Mouse (Mus musculus): ENCODE results near the gene Ssbp3. TPM values are rescaled to one million over a fixed set of nuclear protein-coding genes. Genes with fewer than 3 reads are reported as not detected.

Gene Ssbp3
- polyA plus RNA-seq, 1 experiment: 145 TPM

GRCm38 (mm10) chr4:106996305-106997076 lies 86.0 kb downstream of the Ssbp3 start:
- no peak for TF ChIP-seq CTCF (IDR thresholded peaks at IDR 0.05; ENCODE audit: borderline replicate concordance, insufficient read depth, low read length)
- no peak for TF ChIP-seq POLR2A (IDR thresholded peaks at IDR 0.05; ENCODE audit: low read depth, low read length)
- no peak overlapping the region for H3K27ac ChIP-seq (ENCODE audit: insufficient read depth, low read length)
- H3K4me3 ChIP-seq (ENCODE audit: insufficient read depth, low read length): no peak overlapping the region
- 0 out of 2 replicates have a peak, but pooled peaks cover 3% of the 10 kb centered on the region for H3K4me1 ChIP-seq (ENCODE audit: control insufficient read depth, insufficient read depth, low read length)

- TF ChIP-seq POLR2A (IDR thresholded peaks at IDR 0.05; ENCODE audit: low read depth, low read length): no peak
- TF ChIP-seq CTCF (IDR thresholded peaks at IDR 0.05; ENCODE audit: borderline replicate concordance, insufficient read depth, low read length): no peak
- H3K27ac ChIP-seq (ENCODE audit: insufficient read depth, low read length): no peak overlapping the region
- no peak overlapping the region for H3K4me3 ChIP-seq (ENCODE audit: insufficient read depth, low read length)
- no peaks in the 10 kb centered on the region for H3K4me1 ChIP-seq (ENCODE audit: control insufficient read depth, insufficient read depth, low read length)
Measured at GRCm38 (mm10) chr4:107001259-107001810, 90.8 kb downstream of the Ssbp3 start.

GRCm38 (mm10) chr4:107001916-107002488 lies 91.5 kb downstream of the Ssbp3 start:
- TF ChIP-seq POLR2A (IDR thresholded peaks at IDR 0.05; ENCODE audit: low read depth, low read length) (no peak), CTCF (IDR thresholded peaks at IDR 0.05; ENCODE audit: borderline replicate concordance, insufficient read depth, low read length) (no peak)
- Histone ChIP-seq H3K4me1 (ENCODE audit: control insufficient read depth, insufficient read depth, low read length) (no peaks in the 10 kb centered on the region), H3K27ac (ENCODE audit: insufficient read depth, low read length) (no peak overlapping the region), H3K4me3 (ENCODE audit: insufficient read depth, low read length) (no peak overlapping the region)

- no peak overlapping the region for H3K27ac ChIP-seq (ENCODE audit: insufficient read depth, low read length)
- TF ChIP-seq POLR2A (IDR thresholded peaks at IDR 0.05; ENCODE audit: low read depth, low read length): no peak
- no peak for TF ChIP-seq CTCF (IDR thresholded peaks at IDR 0.05; ENCODE audit: borderline replicate concordance, insufficient read depth, low read length)
- no peak overlapping the region for H3K4me3 ChIP-seq (ENCODE audit: insufficient read depth, low read length)
- H3K4me1 ChIP-seq (ENCODE audit: control insufficient read depth, insufficient read depth, low read length): no peaks in the 10 kb centered on the region
Measured at GRCm38 (mm10) chr4:107002517-107003165, 92.1 kb downstream of the Ssbp3 start.

- Histone ChIP-seq H3K4me1 (ENCODE audit: control insufficient read depth, insufficient read depth, low read length) (no peaks in the 10 kb centered on the region), H3K4me3 (ENCODE audit: insufficient read depth, low read length) (no peak overlapping the region), H3K27ac (ENCODE audit: insufficient read depth, low read length) (no peak overlapping the region)
- TF ChIP-seq CTCF (IDR thresholded peaks at IDR 0.05; ENCODE audit: borderline replicate concordance, insufficient read depth, low read length) (no peak), POLR2A (IDR thresholded peaks at IDR 0.05; ENCODE audit: low read depth, low read length) (no peak)
Measured at GRCm38 (mm10) chr4:107003199-107003598, 92.7 kb downstream of the Ssbp3 start.

GRCm38 (mm10) chr4:107003786-107004185 lies 93.3 kb downstream of the Ssbp3 start:
- Histone ChIP-seq H3K4me1 (ENCODE audit: control insufficient read depth, insufficient read depth, low read length) (no peaks in the 10 kb centered on the region), H3K4me3 (ENCODE audit: insufficient read depth, low read length) (no peak overlapping the region), H3K27ac (ENCODE audit: insufficient read depth, low read length) (no peak overlapping the region)
- no peak for TF ChIP-seq CTCF (IDR thresholded peaks at IDR 0.05; ENCODE audit: borderline replicate concordance, insufficient read depth, low read length)
- TF ChIP-seq POLR2A (IDR thresholded peaks at IDR 0.05; ENCODE audit: low read depth, low read length): no peak

GRCm38 (mm10) chr4:107004346-107004745 lies 93.8 kb downstream of the Ssbp3 start:
- H3K4me1 ChIP-seq (ENCODE audit: control insufficient read depth, insufficient read depth, low read length): no peaks in the 10 kb centered on the region
- TF ChIP-seq POLR2A (IDR thresholded peaks at IDR 0.05; ENCODE audit: low read depth, low read length): no peak
- TF ChIP-seq CTCF (IDR thresholded peaks at IDR 0.05; ENCODE audit: borderline replicate concordance, insufficient read depth, low read length): no peak
- no peak overlapping the region for H3K27ac ChIP-seq (ENCODE audit: insufficient read depth, low read length)
- H3K4me3 ChIP-seq (ENCODE audit: insufficient read depth, low read length): no peak overlapping the region

GRCm38 (mm10) chr4:107005166-107005565 lies 94.7 kb downstream of the Ssbp3 start:
- Histone ChIP-seq H3K4me1 (ENCODE audit: control insufficient read depth, insufficient read depth, low read length) (no peaks in the 10 kb centered on the region), H3K4me3 (ENCODE audit: insufficient read depth, low read length) (no peak overlapping the region), H3K27ac (ENCODE audit: insufficient read depth, low read length) (no peak overlapping the region)
- TF ChIP-seq POLR2A (IDR thresholded peaks at IDR 0.05; ENCODE audit: low read depth, low read length) (no peak), CTCF (IDR thresholded peaks at IDR 0.05; ENCODE audit: borderline replicate concordance, insufficient read depth, low read length) (no peak)

GRCm38 (mm10) chr4:107006229-107006628 lies 95.7 kb downstream of the Ssbp3 start:
- H3K4me3 ChIP-seq (ENCODE audit: insufficient read depth, low read length): no peak overlapping the region
- TF ChIP-seq POLR2A (IDR thresholded peaks at IDR 0.05; ENCODE audit: low read depth, low read length) (no peak), CTCF (IDR thresholded peaks at IDR 0.05; ENCODE audit: borderline replicate concordance, insufficient read depth, low read length) (no peak)
- H3K27ac ChIP-seq (ENCODE audit: insufficient read depth, low read length): no peak overlapping the region
- H3K4me1 ChIP-seq (ENCODE audit: control insufficient read depth, insufficient read depth, low read length): no peaks in the 10 kb centered on the region
